Comparison of ENCODE assay signal across 8 mouse cellular contexts in genomic region chr7:101837606-101838471, GRCm38 (mm10). TPM values are rescaled to one million over a fixed set of nuclear protein-coding genes. Genes with fewer than 3 reads are reported as not detected.
DNase-seq lines count a peak whose midpoint lies in the region; ATAC-seq and TF ChIP-seq lines count a peak whose summit lies in the region.

Gene Inppl1 (minus strand): TSS chr7:101838229.

- intact Hi-C loops in heart, postnatal 25 days (cut with DNase I) = loop anchor here (2.0 to 5.0 kb wide), 3 partner anchors 15 to 161 kb away; partner anchors contain the start of gene Tomt

- no peak for TF ChIP-seq CTCF in lung, adult 2 months (IDR thresholded peaks at IDR 0.05; ENCODE audit: insufficient read depth, low read length)
- no peak for TF ChIP-seq CTCF in olfactory bulb, adult 2 months (IDR thresholded peaks at IDR 0.05; ENCODE audit: insufficient read depth, low read depth, low read length)

- H3K27me3 ChIP-seq in forebrain, embryonic 16.5 days (replicated peaks; ENCODE audit: control insufficient read depth, insufficient read depth, low read length) = peaks cover 2% of the 10 kb centered on the region; the same call in 1 of the 2 replicates

- H3K4me2 ChIP-seq in forebrain, embryonic 16.5 days (ENCODE audit: low read length) = peak within 1 kb of the TSS; percentile 99

- H3K9ac ChIP-seq in ES-E14 (ENCODE audit: insufficient read depth, low read depth, low read length, poor library complexity, severe bottlenecking) = peak within 1 kb of the TSS; percentile 84
- peak within 1 kb of the TSS; percentile 83 for H3K9ac ChIP-seq in forebrain, embryonic 16.5 days (replicated peaks; ENCODE audit: low read depth, low read length)

- peak within 1 kb of the TSS; percentile 85 for H3K27ac ChIP-seq in ES-E14 (ENCODE audit: insufficient read depth, low read depth, low read length, poor library complexity, severe bottlenecking)
- peak within 1 kb of the TSS; percentile 53 for H3K27ac ChIP-seq in forebrain, embryonic 16.5 days (ENCODE audit: low read length)
- H3K27ac ChIP-seq in olfactory bulb, adult 2 months (ENCODE audit: insufficient read depth, low read depth, low read length) = peak within 1 kb of the TSS; percentile 10

- H3K36me3 ChIP-seq in ES-E14 (ENCODE audit: control insufficient read depth, insufficient read depth, low read length, poor library complexity, severe bottlenecking) = peaks cover 11% of the 10 kb centered on the region; the same call in 1 of the 2 replicates
- no peaks in the 10 kb centered on the region for H3K36me3 ChIP-seq in forebrain, embryonic 16.5 days (ENCODE audit: control insufficient read depth, insufficient read depth)

- under 1% methylated on average over 64 of the region's 64 CpGs for WGBS in forebrain, embryonic 16.5 days
- under 1% methylated on average over 64 of the region's 64 CpGs for WGBS in lung, adult 2 months
- WGBS in olfactory bulb, adult 2 months = under 1% methylated on average over 64 of the region's 64 CpGs

- H3K9me3 ChIP-seq in ES-E14 (ENCODE audit: control insufficient read depth, insufficient read depth, low read depth, low read length) = no peaks in the 10 kb centered on the region
- no peaks in the 10 kb centered on the region for H3K9me3 ChIP-seq in forebrain, embryonic 16.5 days (ENCODE audit: control insufficient read depth, low read length)

- in situ Hi-C loops in ES-E14 (cut with MboI; ENCODE audit: low sequenced_read_pairs in 2 of 2, unreplicated experiment in 2 of 2) = no loop called here

- peak within 1 kb of the TSS; percentile 84 to 95 for H3K4me3 ChIP-seq in ES-E14 (ENCODE audit: insufficient read depth in 1 of 2, low read depth in 1 of 2, low read length in 2 of 2, poor library complexity in 1 of 2, severe bottlenecking in 1 of 2)
- H3K4me3 ChIP-seq in forebrain, embryonic 16.5 days (replicated peaks; ENCODE audit: low read length) = peak within 1 kb of the TSS; percentile 76
- peak within 1 kb of the TSS; percentile 95 for H3K4me3 ChIP-seq in lung, adult 2 months (replicated peaks; ENCODE audit: extremely low read depth, low read depth, low read length)
- peak within 1 kb of the TSS; percentile 64 for H3K4me3 ChIP-seq in olfactory bulb, adult 2 months (ENCODE audit: insufficient read depth, low read depth, low read length)

- TF ChIP-seq POLR2A in lung, adult 2 months (IDR thresholded peaks at IDR 0.05; ENCODE audit: borderline replicate concordance, extremely low read depth, low read depth, low read length) = peak; percentile 61; the same call in 1 of the 2 replicates
- TF ChIP-seq POLR2A in olfactory bulb, adult 2 months (IDR thresholded peaks at IDR 0.05; ENCODE audit: insufficient read depth, low read depth, low read length) = no peak

- peak; percentile 70 for ATAC-seq in forebrain, embryonic 16.5 days

- peaks cover 6 to 26% of the 10 kb centered on the region in 2 experiments; a peak in 3 of 4 replicates for H3K4me1 ChIP-seq in ES-E14 (ENCODE audit: control insufficient read depth in 2 of 2, insufficient read depth in 2 of 2, low read length in 2 of 2, poor library complexity in 1 of 2)
- peaks cover 39% of the 10 kb centered on the region for H3K4me1 ChIP-seq in forebrain, embryonic 16.5 days (replicated peaks; ENCODE audit: control insufficient read depth, insufficient read depth, low read length)
- H3K4me1 ChIP-seq in lung, adult 2 months (ENCODE audit: control insufficient read depth, insufficient read depth, low read length) = no peaks in the 10 kb centered on the region; the same call in 1 of the 2 replicates
- peaks cover 12% of the 10 kb centered on the region for H3K4me1 ChIP-seq in olfactory bulb, adult 2 months (ENCODE audit: control insufficient read depth, insufficient read depth, low read length)

- DNase-seq in ES-E14 (ENCODE audit: low read depth, low spot score) = peak; percentile 96
- DNase-seq in cerebellum, adult 11 months = peak; percentile 79
- peak; percentile 89 for DNase-seq in heart, postnatal 25 days (ENCODE audit: low spot score)
- peak; percentile 35 to 71 for DNase-seq in layer of hippocampus, adult 18-20 months (ENCODE audit: low spot score in 2 of 2)
- DNase-seq in lung, adult 2 months = peak; percentile 90
- DNase-seq in thymus, postnatal 14 days = peak; percentile 20

TF ChIP-seq in ES-E14, 5 proteins besides CTCF, POLR2A, EP300 and RAD21:
- TF ChIP-seq MAFK (IDR thresholded peaks at IDR 0.05; ENCODE audit: insufficient read depth, low read depth, low read length) (no peak), HCFC1 (IDR thresholded peaks at IDR 0.05; ENCODE audit: borderline replicate concordance, insufficient read depth, low read length) (no peak; the same call in 1 of the 2 replicates), ZC3H11A (IDR thresholded peaks at IDR 0.05; ENCODE audit: borderline replicate concordance, low read depth, low read length) (no peak)

RNA-seq across cellular contexts. Expression of gene Inppl1, which starts in this region (rescaled TPM):
- 57.1 and 71.4 TPM in 2 replicates for total RNA-seq in ES-E14 (2012; rRNA removed)
- 20.0 and 20.5 TPM in 2 replicates for polyA plus RNA-seq in forebrain, embryonic 16.5 days (2015; fragmentation: Nextera tagmentation; extraction: Ambion mirVana)
- total RNA-seq in heart, postnatal 25 days (2021) = 100 to 1,000 TPM; 145 to 148 TPM
- 10 to 100 TPM; 23.0 to 31.1 TPM for total RNA-seq in layer of hippocampus, adult 18-20 months (2021)
- polyA plus RNA-seq in lung, adult 2 months (2012; rRNA removed) = 84.3 TPM in 2 replicates
- polyA plus RNA-seq in olfactory bulb, adult 2 months (2012; ENCODE audit: insufficient read depth, insufficient read length, low replicate concordance, missing spikeins) = not detected in 2 replicates

Comparison
In these comparisons a context has a peak if more than half of its experiments do, and no peak if none do; other contexts are left out.
1. Peak in every context shown above with its lines: DNase-seq, ATAC-seq, H3K4me3 ChIP-seq and H3K27ac ChIP-seq.
2. DNase-seq: peak in every context shown above with its lines; median percentile 96 in ES-E14; 90 in lung, adult 2 months; 89 in heart, postnatal 25 days; 79 in cerebellum, adult 11 months; 53 in layer of hippocampus, adult 18-20 months; 20 in thymus, postnatal 14 days.
3. H3K27ac ChIP-seq: peak in every context shown above with its lines; median percentile 85 in ES-E14; 53 in forebrain, embryonic 16.5 days; 10 in olfactory bulb, adult 2 months.